Mouse (Mus musculus) limb, embryonic 12.5 days (tissue): ENCODE results near the gene Vmn1r73. TPM values are rescaled to one million over a fixed set of nuclear protein-coding genes. Genes with fewer than 3 reads are reported as not detected.

Experiments used
- ATAC-seq: fragments of 200-750 bp; cut with Nextera tagmentation; 2 replicates; pipeline ENCODE4 v1.8.0; 2017; ENCODE audit warnings: low read depth, moderate TSS enrichment; ENCODE audit not compliant: insufficient number of reproducible peaks, insufficient read depth, low FRiP score, low TSS enrichment
- H3K27ac ChIP-seq: fragments of 300-500 bp; sonication (generic); 2 replicates; pipeline ENCODE4 v1.5.1; 2016; ENCODE audit warnings: mild to moderate bottlenecking, moderate library complexity
- H3K27me3 ChIP-seq: fragments of 300-500 bp; sonication (generic); 2 replicates; pipeline ENCODE4 v1.6.1; 2016; ENCODE audit warnings: mild to moderate bottlenecking, moderate library complexity
- H3K36me3 ChIP-seq: fragments of 300-500 bp; sonication (generic); 2 replicates; pipeline ENCODE4 v1.6.1; 2016; ENCODE audit warnings: mild to moderate bottlenecking, moderate library complexity
- H3K4me1 ChIP-seq: fragments of 300-500 bp; sonication (generic); replicated peaks from 2 replicates; pipeline ENCODE4 v1.6.1; 2016
- H3K4me2 ChIP-seq: fragments of 300-500 bp; sonication (generic); 2 replicates; pipeline ENCODE4 v1.6.1; 2016; ENCODE audit warnings: mild to moderate bottlenecking, moderate library complexity
- H3K4me3 ChIP-seq: fragments of 300-500 bp; sonication (generic); replicated peaks from 2 replicates; pipeline ENCODE4 v1.5.1; 2016; ENCODE audit warnings: mild to moderate bottlenecking
- H3K9ac ChIP-seq: fragments of 300-500 bp; sonication (generic); replicated peaks from 2 replicates; pipeline ENCODE4 v1.6.1; 2016; ENCODE audit warnings: mild to moderate bottlenecking, moderate library complexity
- H3K9me3 ChIP-seq: fragments of 300-500 bp; sonication (generic); 2 replicates; pipeline ENCODE4 v1.6.1; 2016; ENCODE audit warnings: mild to moderate bottlenecking, moderate library complexity
- WGBS: fragments of 180-500 bp; shearing (Covaris S2); methylation state at CpG from one replicate; pipeline ENCODE4 v1.1.7; 2016; 5-methylcytosine and 5-hydroxymethylcytosine counted together
- polyA plus RNA-seq: library from polyadenylated mRNA; unstranded; fragments of >200 nt; fragmentation: Nextera tagmentation; extraction: Ambion mirVana; gene quantifications from 2 replicates; pipeline ENCODE4 v1.2.1, GENCODE M21; 2016

Gene Vmn1r73
- polyA plus RNA-seq, result not detected in 2 replicates

DNA sequence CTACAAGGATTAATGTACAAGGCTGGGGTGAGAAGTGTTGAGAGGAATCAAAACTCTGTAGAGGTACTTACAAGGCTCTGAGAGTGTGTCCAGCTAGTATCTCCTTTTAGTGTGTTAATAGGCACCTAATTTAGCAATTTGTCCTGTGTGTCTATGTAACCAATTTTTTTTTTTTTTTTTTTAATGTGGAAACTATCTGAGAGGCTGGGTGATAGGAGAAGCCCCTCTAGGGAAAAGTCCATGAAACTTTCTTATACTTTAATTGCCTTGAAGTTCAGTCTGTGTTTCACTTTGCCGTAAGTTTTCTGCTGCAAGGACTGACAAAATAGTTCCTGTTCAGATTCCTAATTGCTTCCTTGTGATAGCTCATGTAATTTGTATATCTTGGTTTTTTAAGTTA lies at the start of gene Vmn1r73:
Gene Vmn1r73 (plus strand): TSS at position 301 of the 400 bp plus-strand sequence.
- H3K36me3 ChIP-seq, result no peaks in the 10 kb centered on the region
- H3K9ac ChIP-seq, result no peak within 1 kb of the TSS
- 89% methylated on average over 1 of the region's 1 CpGs for WGBS
- no peak within 1 kb of the TSS for H3K4me2 ChIP-seq
- no peak for ATAC-seq
- no peaks in the 10 kb centered on the region for H3K27me3 ChIP-seq
- no peak within 1 kb of the TSS for H3K27ac ChIP-seq
- H3K9me3 ChIP-seq, result peaks cover 32% of the 10 kb centered on the region
- H3K4me3 ChIP-seq, result no peak within 1 kb of the TSS
- H3K4me1 ChIP-seq, result no peaks in the 10 kb centered on the region

Other genes starting within 250 kb of the Vmn1r73 start
- gene Zscan4-ps2, start 216.0 kb upstream of the Vmn1r73 start, polyA plus RNA-seq, result not detected in 2 replicates
- not detected in 2 replicates for gene Zscan4-ps3, start 121.0 kb upstream of the Vmn1r73 start, polyA plus RNA-seq
- not detected in 2 replicates for gene Vmn1r72, start 50.1 kb upstream of the Vmn1r73 start, polyA plus RNA-seq
- gene Vmn1r74, start 103.7 kb downstream of the Vmn1r73 start, polyA plus RNA-seq, result not detected in 2 replicates
- gene Vmn1r75, start 144.4 kb downstream of the Vmn1r73 start, polyA plus RNA-seq, result not detected in 2 replicates
- not detected in 2 replicates for gene Vmn1r76, start 207.9 kb downstream of the Vmn1r73 start, polyA plus RNA-seq